Mouse (Mus musculus): ENCODE measurements around the gene Fhl2.
"Not testable (repeated sequence)": the region's sequence is repeated elsewhere in the genome, so short reads cannot be mapped to it uniquely, and the experiment has no call there.

GRCm38 (mm10) chr1:43136488-43137029 is 60.2 kb downstream of the Fhl2 start:
- not testable (repeated sequence) for TF ChIP-seq CTCF (IDR thresholded peaks at IDR 0.05; ENCODE audit: extremely low read depth, insufficient read length, insufficient replicate concordance, low read depth, low read length); POLR2A (IDR thresholded peaks at IDR 0.05; ENCODE audit: low read depth, low read length)

Data from small intestine, adult 2 months (tissue).